Mouse (Mus musculus) megakaryocyte, embryonic 14.5 days (primary cell): ENCODE data around the gene Mettl5.

Experiments
- FLI1 ChIP-seq: IDR thresholded peaks from 2 replicates; pipeline ENCODE4 v1.6.1; 2012; ENCODE audit warnings: low read length, inconsistent platforms, mixed read lengths
- GATA1 ChIP-seq: IDR thresholded peaks from 3 replicates; pipeline ENCODE4 v1.6.1; 2012; ENCODE audit warnings: mixed read lengths, low read length, inconsistent platforms, borderline replicate concordance

- TF ChIP-seq GATA1 (no peak), FLI1 (no peak)
Measured at GRCm38 (mm10) chr2:69884581-69884980, 834 bp downstream of the Mettl5 start.
